Mouse (Mus musculus): ENCODE data around the gene Mybph. TPM values are rescaled to one million over a fixed set of nuclear protein-coding genes. Genes with fewer than 3 reads are reported as not detected.

Gene Mybph
- polyA plus RNA-seq, 1 experiment from 2014 or later: not detected

- no peak for ATAC-seq
- WGBS: 61% methylated on average over 8 of the region's 8 CpGs
- no peak for TF ChIP-seq CTCF (IDR thresholded peaks at IDR 0.05; ENCODE audit: low read depth)
- H3K27me3 ChIP-seq (replicated peaks; ENCODE audit: control insufficient read depth, insufficient read depth, low read length): peaks cover 27% of the 10 kb centered on the region
- no peaks in the 10 kb centered on the region for H3K9me3 ChIP-seq (ENCODE audit: control insufficient read depth)
- H3K36me3 ChIP-seq (ENCODE audit: control insufficient read depth, insufficient read depth): no peaks in the 10 kb centered on the region
- peak overlapping the region; percentile 35; the same call in 1 of the 2 replicates for H3K27ac ChIP-seq (ENCODE audit: low read depth, low read length)
- no peak overlapping the region for H3K4me3 ChIP-seq (ENCODE audit: low read depth, low read length)
- H3K4me2 ChIP-seq (replicated peaks; ENCODE audit: low read depth): peak overlapping the region; percentile 83; the same call in 1 of the 2 replicates
- H3K9ac ChIP-seq (ENCODE audit: low read depth, low read length): no peak overlapping the region
- H3K4me1 ChIP-seq (replicated peaks; ENCODE audit: control insufficient read depth, insufficient read depth, low read length): 0 out of 2 replicates have a peak, but pooled peaks cover 7% of the 10 kb centered on the region
Observed at GRCm38 (mm10) chr1:134232326-134232725, 39.1 kb downstream of the Mybph start.

- H3K4me1 ChIP-seq (replicated peaks; ENCODE audit: control insufficient read depth, insufficient read depth, low read length): 0 out of 2 replicates have a peak, but pooled peaks cover 7% of the 10 kb centered on the region
- H3K27me3 ChIP-seq (replicated peaks; ENCODE audit: control insufficient read depth, insufficient read depth, low read length): peaks cover 27% of the 10 kb centered on the region
- H3K27ac ChIP-seq (ENCODE audit: low read depth, low read length): peak overlapping the region; percentile 51
- peak overlapping the region; percentile 83 for H3K4me2 ChIP-seq (replicated peaks; ENCODE audit: low read depth)
- no peaks in the 10 kb centered on the region for H3K36me3 ChIP-seq (ENCODE audit: control insufficient read depth, insufficient read depth)
- H3K9me3 ChIP-seq (ENCODE audit: control insufficient read depth): no peaks in the 10 kb centered on the region
- peak; percentile 83 for ATAC-seq
- H3K9ac ChIP-seq (ENCODE audit: low read depth, low read length): no peak overlapping the region
- WGBS: 35% methylated on average over 12 of the region's 12 CpGs
- H3K4me3 ChIP-seq (ENCODE audit: low read depth, low read length): 0 out of 2 replicates have a peak overlapping the region, but pooled peaks have one; percentile 4
- TF ChIP-seq CTCF (IDR thresholded peaks at IDR 0.05; ENCODE audit: low read depth): no peak
Observed at GRCm38 (mm10) chr1:134232778-134233531, 39.7 kb downstream of the Mybph start.

GRCm38 (mm10) chr1:134233681-134234454 lies 40.6 kb downstream of the Mybph start:
- WGBS: 56% methylated on average over 19 of the region's 19 CpGs
- Histone ChIP-seq H3K9me3 (ENCODE audit: control insufficient read depth) (no peaks in the 10 kb centered on the region), H3K27me3 (replicated peaks; ENCODE audit: control insufficient read depth, insufficient read depth, low read length) (peaks cover 27% of the 10 kb centered on the region), H3K9ac (ENCODE audit: low read depth, low read length) (no peak overlapping the region), H3K4me2 (replicated peaks; ENCODE audit: low read depth) (peak overlapping the region; percentile 83), H3K4me3 (ENCODE audit: low read depth, low read length) (peak overlapping the region; percentile 29), H3K4me1 (replicated peaks; ENCODE audit: control insufficient read depth, insufficient read depth, low read length) (0 out of 2 replicates have a peak, but pooled peaks cover 7% of the 10 kb centered on the region), H3K36me3 (ENCODE audit: control insufficient read depth, insufficient read depth) (no peaks in the 10 kb centered on the region), H3K27ac (ENCODE audit: low read depth, low read length) (peak overlapping the region; percentile 51)
- no peak for TF ChIP-seq CTCF (IDR thresholded peaks at IDR 0.05; ENCODE audit: low read depth)
- ATAC-seq: no peak

GRCm38 (mm10) chr1:134234455-134235390 lies 41.5 kb downstream of the Mybph start:
- no peak for ATAC-seq
- WGBS: 2% methylated on average over 41 of the region's 41 CpGs
- H3K27me3 ChIP-seq (replicated peaks; ENCODE audit: control insufficient read depth, insufficient read depth, low read length): peaks cover 27% of the 10 kb centered on the region
- TF ChIP-seq CTCF (IDR thresholded peaks at IDR 0.05; ENCODE audit: low read depth): no peak
- peak overlapping the region; percentile 29 for H3K4me3 ChIP-seq (ENCODE audit: low read depth, low read length)
- H3K36me3 ChIP-seq (ENCODE audit: control insufficient read depth, insufficient read depth): no peaks in the 10 kb centered on the region
- H3K4me1 ChIP-seq (replicated peaks; ENCODE audit: control insufficient read depth, insufficient read depth, low read length): 0 out of 2 replicates have a peak, but pooled peaks cover 7% of the 10 kb centered on the region
- H3K9ac ChIP-seq (ENCODE audit: low read depth, low read length): peak overlapping the region; percentile 27; the same call in 1 of the 2 replicates
- H3K4me2 ChIP-seq (replicated peaks; ENCODE audit: low read depth): peak overlapping the region; percentile 83
- H3K27ac ChIP-seq (ENCODE audit: low read depth, low read length): no peak overlapping the region
- H3K9me3 ChIP-seq (ENCODE audit: control insufficient read depth): no peaks in the 10 kb centered on the region

GRCm38 (mm10) chr1:134235391-134235921 lies 42.2 kb downstream of the Mybph start, which contains the start of gene Adora1:
Gene Adora1, minus strand, starts transcription at chr1:134235431.
- H3K9ac ChIP-seq (ENCODE audit: low read depth, low read length): peak within 1 kb of the TSS; percentile 27; the same call in 1 of the 2 replicates
- no peak for TF ChIP-seq CTCF (IDR thresholded peaks at IDR 0.05; ENCODE audit: low read depth)
- H3K27ac ChIP-seq (ENCODE audit: low read depth, low read length): no peak within 1 kb of the TSS
- 4% methylated on average over 35 of the region's 37 CpGs for WGBS
- peak within 1 kb of the TSS; percentile 83 for H3K4me2 ChIP-seq (replicated peaks; ENCODE audit: low read depth)
- peaks cover 27% of the 10 kb centered on the region for H3K27me3 ChIP-seq (replicated peaks; ENCODE audit: control insufficient read depth, insufficient read depth, low read length)
- H3K9me3 ChIP-seq (ENCODE audit: control insufficient read depth): no peaks in the 10 kb centered on the region
- H3K36me3 ChIP-seq (ENCODE audit: control insufficient read depth, insufficient read depth): no peaks in the 10 kb centered on the region
- H3K4me3 ChIP-seq (ENCODE audit: low read depth, low read length): peak within 1 kb of the TSS; percentile 29
- no peak for ATAC-seq
- H3K4me1 ChIP-seq (replicated peaks; ENCODE audit: control insufficient read depth, insufficient read depth, low read length): 0 out of 2 replicates have a peak, but pooled peaks cover 7% of the 10 kb centered on the region

Data from intestine, postnatal 0 days (tissue).